Mouse (Mus musculus) limb, embryonic 14.5 days (tissue): ENCODE results near the gene Amz1. TPM values are rescaled to one million over a fixed set of nuclear protein-coding genes. Genes with fewer than 3 reads are reported as not detected.

Experiments
- ATAC-seq: fragments of 200-750 bp; cut with Nextera tagmentation; 2 replicates; pipeline ENCODE4 v1.8.0; 2017; ENCODE audit warnings: low read depth, moderate number of reproducible peaks, moderate TSS enrichment; ENCODE audit not compliant: low FRiP score
- DNase-seq: peaks from one replicate; pipeline ENCODE4 v3.0.0-alpha.2; 2015; ENCODE audit warnings: low spot score
- H3K27ac ChIP-seq: fragments of 300-500 bp; sonication (generic); replicated peaks from 2 replicates; pipeline ENCODE4 v1.5.1; 2014; ENCODE audit warnings: low read depth, mild to moderate bottlenecking, low read length, moderate library complexity, mixed read lengths
- H3K27me3 ChIP-seq: fragments of 300-500 bp; sonication (generic); 2 replicates; pipeline ENCODE4 v1.6.1; 2014; ENCODE audit warnings: low read length, mixed read lengths; ENCODE audit not compliant: control insufficient read depth, insufficient read depth
- H3K36me3 ChIP-seq: fragments of 300-500 bp; sonication (generic); 2 replicates; pipeline ENCODE4 v1.6.1; 2014; ENCODE audit warnings: mild to moderate bottlenecking, low read length, moderate library complexity, mixed read lengths; ENCODE audit not compliant: control insufficient read depth, insufficient read depth
- H3K4me1 ChIP-seq: fragments of 300-500 bp; sonication (generic); 2 replicates; pipeline ENCODE4 v1.6.1; 2014; ENCODE audit warnings: antibody characterized with exemption, low read length, mixed read lengths; ENCODE audit not compliant: control insufficient read depth, insufficient read depth
- H3K4me2 ChIP-seq: fragments of 300-500 bp; sonication (generic); replicated peaks from 2 replicates; pipeline ENCODE4 v1.6.1; 2014; ENCODE audit warnings: low read depth, mild to moderate bottlenecking, low read length, moderate library complexity; ENCODE audit not compliant: severe bottlenecking
- H3K4me3 ChIP-seq: fragments of 300-500 bp; sonication (generic); replicated peaks from 2 replicates; pipeline ENCODE4 v1.5.1; 2014; ENCODE audit warnings: low read length
- H3K9ac ChIP-seq: fragments of 300-500 bp; sonication (generic); 2 replicates; pipeline ENCODE4 v1.6.1; 2014; ENCODE audit warnings: mild to moderate bottlenecking, low read depth, low read length, moderate library complexity; ENCODE audit not compliant: severe bottlenecking
- H3K9me3 ChIP-seq: fragments of 300-500 bp; sonication (generic); 2 replicates; pipeline ENCODE4 v1.6.1; 2016; ENCODE audit warnings: low read length; ENCODE audit not compliant: control insufficient read depth
- POLR2A ChIP-seq: fragments of 200-500 bp; IDR thresholded peaks from 2 replicates; pipeline ENCODE4 v1.8.0; 2012; ENCODE audit warnings: inconsistent platforms, mild to moderate bottlenecking, moderate library complexity, borderline replicate concordance; ENCODE audit not compliant: insufficient read depth, insufficient read length; ENCODE audit errors: extremely low read depth
- WGBS: fragments of 180-500 bp; shearing (Covaris S2); extraction: QIAGEN DNeasy Blood & Tissue Kit; methylation state at CpG from one replicate; pipeline ENCODE4 v1.1.7; 2014; 5-methylcytosine and 5-hydroxymethylcytosine counted together
- polyA plus RNA-seq, 2 experiments: library from polyadenylated mRNA; depleted of rRNA in 1 of 2; stranded (reverse) in 1 of 2; unstranded in 1 of 2; fragments of >200 nt; fragmentation: Nextera tagmentation in 1 of 2; extraction: Ambion mirVana in 1 of 2; gene quantifications; 2 replicates each; pipeline versions ENCODE4 v1.2.1 to v1.2.3; 2012 to 2014

Gene Amz1
- polyA plus RNA-seq, 2 experiments: 1.1 TPM

DNA sequence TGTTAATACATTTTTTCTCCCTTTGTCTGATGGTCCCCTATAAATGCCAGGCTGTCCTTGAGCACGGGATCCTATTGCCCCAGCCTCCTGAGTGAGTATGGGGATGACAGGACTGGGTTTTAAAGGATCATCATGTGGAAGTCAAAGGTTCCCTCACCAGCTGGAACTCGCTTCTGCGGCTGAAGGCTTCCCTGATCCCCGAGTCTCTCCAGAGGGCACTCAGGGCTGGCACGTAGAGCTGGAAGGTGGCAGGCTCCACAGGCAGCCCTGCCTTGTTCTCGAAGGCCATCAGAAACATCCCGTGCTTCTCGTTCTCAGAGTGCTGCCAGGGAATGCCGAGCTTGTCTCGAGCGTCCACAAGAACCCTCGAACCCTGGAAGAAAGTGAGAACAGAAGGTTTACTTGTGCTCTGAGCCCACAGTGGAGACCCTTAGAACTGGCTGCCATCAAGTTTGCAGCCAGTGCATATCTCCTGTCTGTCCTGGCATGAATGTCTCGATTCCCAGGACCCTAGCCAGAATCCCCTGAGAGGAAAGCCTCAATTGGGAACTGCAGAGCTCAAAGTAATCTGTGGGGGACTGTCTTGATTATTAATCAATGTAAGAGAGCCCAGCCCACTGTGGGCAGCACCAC lies 61.4 kb downstream of the Amz1 start:
- no peak overlapping the region for H3K9ac ChIP-seq
- ATAC-seq (no peak), DNase-seq (no peak)
- no peak overlapping the region for H3K4me2 ChIP-seq
- H3K36me3 ChIP-seq: peaks cover 61% of the 10 kb centered on the region
- 86% methylated on average over 13 of the region's 13 CpGs for WGBS
- no peak for TF ChIP-seq POLR2A
- H3K27ac ChIP-seq: no peak overlapping the region
- no peaks in the 10 kb centered on the region for H3K9me3 ChIP-seq
- H3K4me1 ChIP-seq: no peaks in the 10 kb centered on the region; the same call in 1 of the 2 replicates
- H3K27me3 ChIP-seq: no peaks in the 10 kb centered on the region
- no peak overlapping the region for H3K4me3 ChIP-seq

DNA sequence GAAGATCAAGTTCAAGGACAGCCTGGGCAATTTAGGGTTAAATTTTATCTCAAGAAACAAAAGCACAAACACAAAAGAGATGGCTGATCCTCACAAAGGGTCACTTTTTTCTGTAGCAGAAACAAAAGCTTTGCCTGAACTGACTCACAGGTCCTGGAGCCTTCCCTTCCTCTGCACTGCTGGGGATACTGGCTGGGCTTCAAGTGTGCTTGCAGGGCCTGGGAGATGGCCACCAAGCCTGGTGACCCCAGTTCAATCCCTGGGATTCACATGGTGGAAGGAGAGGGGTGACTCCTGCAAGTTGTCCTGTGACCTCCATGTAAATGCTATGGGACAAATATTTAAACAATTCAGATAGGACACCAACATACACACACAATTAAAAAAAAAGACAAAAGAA lies 65.6 kb downstream of the Amz1 start:
- ATAC-seq (no peak), DNase-seq (no peak)
- Histone ChIP-seq H3K4me1 (peaks cover 26% of the 10 kb centered on the region), H3K27me3 (no peaks in the 10 kb centered on the region), H3K4me3 (no peak overlapping the region), H3K36me3 (peaks cover 20% of the 10 kb centered on the region), H3K9me3 (no peaks in the 10 kb centered on the region), H3K4me2 (no peak overlapping the region), H3K27ac (no peak overlapping the region), H3K9ac (no peak overlapping the region)
- TF ChIP-seq POLR2A: no peak

- no peak for TF ChIP-seq POLR2A
- H3K9me3 ChIP-seq: no peaks in the 10 kb centered on the region
- WGBS: 25% methylated on average over 2 of the region's 2 CpGs
- DNase-seq (no peak), ATAC-seq (no peak)
- peaks cover 12% of the 10 kb centered on the region for H3K36me3 ChIP-seq
- peaks cover 34% of the 10 kb centered on the region for H3K4me1 ChIP-seq
- no peaks in the 10 kb centered on the region for H3K27me3 ChIP-seq
- no peak overlapping the region for H3K9ac ChIP-seq
- no peak overlapping the region for H3K4me2 ChIP-seq
- no peak overlapping the region for H3K27ac ChIP-seq
- no peak overlapping the region for H3K4me3 ChIP-seq
Observed at GRCm38 (mm10) chr5:140790392-140790791, 66.5 kb downstream of the Amz1 start.

- Histone ChIP-seq H3K36me3 (peaks cover 9% of the 10 kb centered on the region; the same call in 1 of the 2 replicates), H3K9ac (no peak overlapping the region), H3K9me3 (no peaks in the 10 kb centered on the region), H3K27ac (peak overlapping the region; percentile 79), H3K4me3 (no peak overlapping the region), H3K4me1 (peaks cover 34% of the 10 kb centered on the region), H3K4me2 (no peak overlapping the region), H3K27me3 (no peaks in the 10 kb centered on the region)
- 41% methylated on average over 9 of the region's 9 CpGs for WGBS
- ATAC-seq (no peak), DNase-seq (peak; percentile 72)
- no peak for TF ChIP-seq POLR2A
Observed at GRCm38 (mm10) chr5:140790937-140791877, 67.3 kb downstream of the Amz1 start.

DNA sequence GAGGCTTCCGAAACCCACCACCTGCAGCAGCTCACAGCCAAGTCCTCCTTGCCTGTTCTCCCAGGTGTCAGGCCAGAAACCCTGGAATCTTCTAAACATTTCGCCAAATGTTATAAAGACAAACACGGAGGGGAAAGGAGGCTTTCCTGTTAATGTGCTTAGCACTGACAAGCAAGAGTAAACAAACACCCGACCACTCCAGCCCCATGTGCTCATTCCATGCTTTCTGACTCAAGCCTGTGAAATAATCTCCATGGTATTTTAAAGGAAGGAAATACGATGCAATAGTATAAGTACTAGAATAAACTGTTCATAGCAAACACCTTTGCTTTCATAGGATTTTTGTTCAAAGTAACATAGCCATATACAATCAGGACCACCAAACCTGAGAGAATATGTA lies 68.3 kb downstream of the Amz1 start:
- H3K9ac ChIP-seq: no peak overlapping the region
- H3K27me3 ChIP-seq: no peaks in the 10 kb centered on the region
- H3K27ac ChIP-seq: 0 out of 2 replicates have a peak overlapping the region, but pooled peaks have one; percentile 79
- no peaks in the 10 kb centered on the region for H3K9me3 ChIP-seq
- peaks cover 34% of the 10 kb centered on the region for H3K4me1 ChIP-seq
- H3K4me3 ChIP-seq: no peak overlapping the region
- DNase-seq: no peak
- H3K36me3 ChIP-seq: peaks cover 6% of the 10 kb centered on the region; the same call in 1 of the 2 replicates
- ATAC-seq: no peak
- TF ChIP-seq POLR2A: no peak
- no peak overlapping the region for H3K4me2 ChIP-seq
- 41% methylated on average over 5 of the region's 5 CpGs for WGBS
